Mouse (Mus musculus): ENCODE results near the gene Mlph. TPM values are rescaled to one million over a fixed set of nuclear protein-coding genes. Genes with fewer than 3 reads are reported as not detected.

Mlph gene
- polyA plus RNA-seq, 1 experiment from 2014 or later, result 0.36 TPM

Other genes with a start within 250 kb of the Mlph start
- gene Col6a3, start 71.1 kb upstream of the Mlph start, polyA plus RNA-seq (2014; fragmentation: Nextera tagmentation; extraction: Ambion mirVana), result 20.2 and 22.0 TPM in 2 replicates
- gene Prlh, start 38.0 kb downstream of the Mlph start, polyA plus RNA-seq (2014; fragmentation: Nextera tagmentation; extraction: Ambion mirVana), result not detected in 2 replicates
- 2.5 and 2.7 TPM in 2 replicates for gene Rab17, start 54.6 kb downstream of the Mlph start, polyA plus RNA-seq (2014; fragmentation: Nextera tagmentation; extraction: Ambion mirVana)
- 151 and 161 TPM in 2 replicates for gene Lrrfip1, start 83.7 kb downstream of the Mlph start, polyA plus RNA-seq (2014; fragmentation: Nextera tagmentation; extraction: Ambion mirVana)
- gene Rbm44, start 230.0 kb downstream of the Mlph start, polyA plus RNA-seq (2014; fragmentation: Nextera tagmentation; extraction: Ambion mirVana), result 3.3 and 3.7 TPM in 2 replicates

All from heart, embryonic 14.5 days (tissue).